Mouse (Mus musculus): ENCODE results near the gene Gimap3. TPM values are rescaled to one million over a fixed set of nuclear protein-coding genes. Genes with fewer than 3 reads are reported as not detected.
A peak's percentile ranks its signal among the peaks of the same experiment; 100 is the strongest.

Gimap3 gene
- polyA plus RNA-seq, 1 experiment from 2014 or later = not detected

GRCm38 (mm10) chr6:48785601-48786000 lies 14.9 kb upstream of the Gimap3 start:
- H3K27me3 ChIP-seq (ENCODE audit: control insufficient read depth, insufficient read depth, low read length) = no peaks in the 10 kb centered on the region
- H3K4me2 ChIP-seq (replicated peaks) = no peak overlapping the region
- H3K27ac ChIP-seq = no peak overlapping the region
- WGBS = 91% methylated on average over 2 of the region's 2 CpGs
- no peaks in the 10 kb centered on the region for H3K4me1 ChIP-seq (replicated peaks; ENCODE audit: control insufficient read depth, insufficient read depth, low read length)
- no peak for ATAC-seq (ENCODE audit: low FRiP score)
- H3K4me3 ChIP-seq (replicated peaks; ENCODE audit: low read length) = no peak overlapping the region
- H3K36me3 ChIP-seq (replicated peaks; ENCODE audit: control insufficient read depth, insufficient read depth) = no peaks in the 10 kb centered on the region
- DNase-seq (ENCODE audit: low spot score) = no peak
- H3K9ac ChIP-seq = no peak overlapping the region
- peaks cover 2% of the 10 kb centered on the region; the same call in 1 of the 2 replicates for H3K9me3 ChIP-seq (ENCODE audit: control insufficient read depth, low read length)

- Histone ChIP-seq H3K4me3 (replicated peaks; ENCODE audit: low read length) (no peak overlapping the region), H3K27me3 (ENCODE audit: control insufficient read depth, insufficient read depth, low read length) (no peaks in the 10 kb centered on the region), H3K9ac (no peak overlapping the region), H3K4me1 (replicated peaks; ENCODE audit: control insufficient read depth, insufficient read depth, low read length) (no peaks in the 10 kb centered on the region), H3K9me3 (ENCODE audit: control insufficient read depth, low read length) (peaks cover 6% of the 10 kb centered on the region; the same call in 1 of the 2 replicates), H3K36me3 (replicated peaks; ENCODE audit: control insufficient read depth, insufficient read depth) (no peaks in the 10 kb centered on the region), H3K4me2 (replicated peaks) (no peak overlapping the region), H3K27ac (no peak overlapping the region)
- ATAC-seq (ENCODE audit: low FRiP score) = no peak
- DNase-seq (ENCODE audit: low spot score) = no peak
- 76% methylated on average over 1 of the region's 1 CpGs for WGBS
Measured at GRCm38 (mm10) chr6:48785189-48785588, 14.5 kb upstream of the Gimap3 start.

GRCm38 (mm10) chr6:48784406-48784805 lies 13.8 kb upstream of the Gimap3 start:
- no peak for ATAC-seq (ENCODE audit: low FRiP score)
- Histone ChIP-seq H3K27me3 (ENCODE audit: control insufficient read depth, insufficient read depth, low read length) (no peaks in the 10 kb centered on the region), H3K27ac (no peak overlapping the region), H3K9ac (no peak overlapping the region), H3K4me2 (replicated peaks) (no peak overlapping the region), H3K4me3 (replicated peaks; ENCODE audit: low read length) (no peak overlapping the region), H3K4me1 (replicated peaks; ENCODE audit: control insufficient read depth, insufficient read depth, low read length) (no peaks in the 10 kb centered on the region), H3K9me3 (ENCODE audit: control insufficient read depth, low read length) (peaks cover 6% of the 10 kb centered on the region; the same call in 1 of the 2 replicates), H3K36me3 (replicated peaks; ENCODE audit: control insufficient read depth, insufficient read depth) (no peaks in the 10 kb centered on the region)
- no peak for DNase-seq (ENCODE audit: low spot score)
- WGBS = 86% methylated on average over 1 of the region's 1 CpGs

- peak; percentile 85 for DNase-seq (ENCODE audit: low spot score)
- Histone ChIP-seq H3K4me3 (replicated peaks; ENCODE audit: low read length) (no peak overlapping the region), H3K9me3 (ENCODE audit: control insufficient read depth, low read length) (no peaks in the 10 kb centered on the region), H3K4me1 (replicated peaks; ENCODE audit: control insufficient read depth, insufficient read depth, low read length) (0 out of 2 replicates have a peak, but pooled peaks cover 3% of the 10 kb centered on the region), H3K27me3 (ENCODE audit: control insufficient read depth, insufficient read depth, low read length) (no peaks in the 10 kb centered on the region), H3K9ac (no peak overlapping the region), H3K36me3 (replicated peaks; ENCODE audit: control insufficient read depth, insufficient read depth) (no peaks in the 10 kb centered on the region), H3K4me2 (replicated peaks) (no peak overlapping the region), H3K27ac (no peak overlapping the region)
- WGBS = 14% methylated on average over 8 of the region's 8 CpGs
- peak; percentile 84 for ATAC-seq (ENCODE audit: low FRiP score)
Measured at GRCm38 (mm10) chr6:48772030-48772429, 1.4 kb upstream of the Gimap3 start.

- Histone ChIP-seq H3K4me3 (replicated peaks; ENCODE audit: low read length) (no peak overlapping the region), H3K4me2 (replicated peaks) (no peak overlapping the region), H3K9me3 (ENCODE audit: control insufficient read depth, low read length) (no peaks in the 10 kb centered on the region), H3K36me3 (replicated peaks; ENCODE audit: control insufficient read depth, insufficient read depth) (no peaks in the 10 kb centered on the region), H3K4me1 (replicated peaks; ENCODE audit: control insufficient read depth, insufficient read depth, low read length) (0 out of 2 replicates have a peak, but pooled peaks cover 3% of the 10 kb centered on the region), H3K27me3 (ENCODE audit: control insufficient read depth, insufficient read depth, low read length) (no peaks in the 10 kb centered on the region), H3K27ac (no peak overlapping the region), H3K9ac (no peak overlapping the region)
- WGBS = 93% methylated on average over 3 of the region's 3 CpGs
- ATAC-seq (ENCODE audit: low FRiP score) (no peak), DNase-seq (ENCODE audit: low spot score) (no peak)
Measured at GRCm38 (mm10) chr6:48768933-48769332, 1.7 kb downstream of the Gimap3 start.

- Histone ChIP-seq H3K9ac (no peak overlapping the region), H3K4me2 (replicated peaks) (no peak overlapping the region), H3K9me3 (ENCODE audit: control insufficient read depth, low read length) (no peaks in the 10 kb centered on the region), H3K27me3 (ENCODE audit: control insufficient read depth, insufficient read depth, low read length) (no peaks in the 10 kb centered on the region), H3K27ac (no peak overlapping the region), H3K36me3 (replicated peaks; ENCODE audit: control insufficient read depth, insufficient read depth) (no peaks in the 10 kb centered on the region), H3K4me1 (replicated peaks; ENCODE audit: control insufficient read depth, insufficient read depth, low read length) (0 out of 2 replicates have a peak, but pooled peaks cover 3% of the 10 kb centered on the region), H3K4me3 (replicated peaks; ENCODE audit: low read length) (no peak overlapping the region)
- no peak for ATAC-seq (ENCODE audit: low FRiP score)
- 81% methylated on average over 9 of the region's 9 CpGs for WGBS
- no peak for DNase-seq (ENCODE audit: low spot score)
Measured at GRCm38 (mm10) chr6:48768178-48768869, 2.3 kb downstream of the Gimap3 start.

GRCm38 (mm10) chr6:48764496-48764895 lies 6.2 kb downstream of the Gimap3 start:
- Histone ChIP-seq H3K4me3 (replicated peaks; ENCODE audit: low read length) (no peak overlapping the region), H3K27ac (no peak overlapping the region), H3K4me2 (replicated peaks) (no peak overlapping the region), H3K9ac (no peak overlapping the region), H3K9me3 (ENCODE audit: control insufficient read depth, low read length) (no peaks in the 10 kb centered on the region), H3K4me1 (replicated peaks; ENCODE audit: control insufficient read depth, insufficient read depth, low read length) (no peaks in the 10 kb centered on the region), H3K36me3 (replicated peaks; ENCODE audit: control insufficient read depth, insufficient read depth) (no peaks in the 10 kb centered on the region), H3K27me3 (ENCODE audit: control insufficient read depth, insufficient read depth, low read length) (no peaks in the 10 kb centered on the region)
- DNase-seq (ENCODE audit: low spot score) = no peak
- no peak for ATAC-seq (ENCODE audit: low FRiP score)
- WGBS = 95% methylated on average over 10 of the region's 10 CpGs

GRCm38 (mm10) chr6:48763567-48764270 lies 6.9 kb downstream of the Gimap3 start:
- WGBS = 72% methylated on average over 7 of the region's 7 CpGs
- H3K27ac ChIP-seq = no peak overlapping the region
- H3K9ac ChIP-seq = no peak overlapping the region
- ATAC-seq (ENCODE audit: low FRiP score) (peak; percentile 24; the same call in 1 of the 2 replicates), DNase-seq (ENCODE audit: low spot score) (no peak)
- H3K36me3 ChIP-seq (replicated peaks; ENCODE audit: control insufficient read depth, insufficient read depth) = no peaks in the 10 kb centered on the region
- no peak overlapping the region for H3K4me3 ChIP-seq (replicated peaks; ENCODE audit: low read length)
- H3K27me3 ChIP-seq (ENCODE audit: control insufficient read depth, insufficient read depth, low read length) = no peaks in the 10 kb centered on the region
- no peak overlapping the region for H3K4me2 ChIP-seq (replicated peaks)
- no peaks in the 10 kb centered on the region for H3K9me3 ChIP-seq (ENCODE audit: control insufficient read depth, low read length)
- no peaks in the 10 kb centered on the region for H3K4me1 ChIP-seq (replicated peaks; ENCODE audit: control insufficient read depth, insufficient read depth, low read length)

- Histone ChIP-seq H3K9ac (no peak overlapping the region), H3K4me1 (replicated peaks; ENCODE audit: control insufficient read depth, insufficient read depth, low read length) (0 out of 2 replicates have a peak, but pooled peaks cover 8% of the 10 kb centered on the region), H3K27me3 (ENCODE audit: control insufficient read depth, insufficient read depth, low read length) (peaks cover 20% of the 10 kb centered on the region), H3K27ac (no peak overlapping the region), H3K4me2 (replicated peaks) (no peak overlapping the region), H3K36me3 (replicated peaks; ENCODE audit: control insufficient read depth, insufficient read depth) (no peaks in the 10 kb centered on the region), H3K9me3 (ENCODE audit: control insufficient read depth, low read length) (no peaks in the 10 kb centered on the region), H3K4me3 (replicated peaks; ENCODE audit: low read length) (no peak overlapping the region)
- ATAC-seq (ENCODE audit: low FRiP score) (no peak), DNase-seq (ENCODE audit: low spot score) (no peak)
- 76% methylated on average over 7 of the region's 7 CpGs for WGBS
Measured at GRCm38 (mm10) chr6:48747091-48747966, 23.3 kb downstream of the Gimap3 start.
